Mouse (Mus musculus) natural killer cell, adult 2 months (primary cell): ENCODE results near the gene Tsg101.
A peak's percentile ranks its signal among the peaks of the same experiment; 100 is the strongest.
"Not testable (repeated sequence)": the region's sequence is repeated elsewhere in the genome, so short reads cannot be mapped to it uniquely, and the experiment has no call there.

Experiments
- DNase-seq, 2 experiments: peaks; one replicate each; pipeline ENCODE4 v3.0.0; 2022; ENCODE audit warnings: low spot score in 2 of 2

The Tsg101 gene

DNA sequence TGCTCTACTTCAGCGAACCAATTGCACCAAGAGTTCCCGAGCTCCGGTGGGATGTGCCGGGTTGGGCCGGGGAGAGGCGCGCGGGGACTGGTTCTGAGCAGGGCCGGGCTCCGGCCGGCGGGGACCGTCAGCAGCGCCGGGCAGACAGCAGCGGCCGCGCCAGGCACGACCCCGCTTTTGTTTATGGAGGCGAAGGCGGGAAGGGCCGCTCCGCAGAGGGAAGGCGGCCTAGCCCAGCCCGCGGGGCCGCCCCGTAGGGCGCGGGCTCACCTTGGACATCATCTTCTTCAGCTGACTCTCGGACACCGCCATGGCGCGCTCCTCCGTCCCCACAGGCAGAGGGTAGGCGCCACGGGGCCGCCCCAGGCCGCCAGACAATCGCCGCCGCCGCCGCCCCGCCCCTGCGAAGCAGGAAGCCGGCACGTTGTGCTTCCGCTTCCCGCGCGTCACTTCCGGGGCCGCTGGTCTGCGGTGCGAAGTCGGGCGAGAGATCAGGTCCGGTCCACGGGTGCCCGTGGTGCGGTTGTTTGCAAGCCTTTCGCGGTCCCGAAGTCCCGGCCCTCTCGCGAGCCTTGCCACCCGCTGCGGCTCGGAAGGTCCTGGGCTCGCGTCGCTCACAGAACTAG, at the start of gene Tsg101:
Gene Tsg101 (minus strand): TSS at position 419 of the 626 bp plus-strand sequence.
- peak; percentile 92 for DNase-seq

DNA sequence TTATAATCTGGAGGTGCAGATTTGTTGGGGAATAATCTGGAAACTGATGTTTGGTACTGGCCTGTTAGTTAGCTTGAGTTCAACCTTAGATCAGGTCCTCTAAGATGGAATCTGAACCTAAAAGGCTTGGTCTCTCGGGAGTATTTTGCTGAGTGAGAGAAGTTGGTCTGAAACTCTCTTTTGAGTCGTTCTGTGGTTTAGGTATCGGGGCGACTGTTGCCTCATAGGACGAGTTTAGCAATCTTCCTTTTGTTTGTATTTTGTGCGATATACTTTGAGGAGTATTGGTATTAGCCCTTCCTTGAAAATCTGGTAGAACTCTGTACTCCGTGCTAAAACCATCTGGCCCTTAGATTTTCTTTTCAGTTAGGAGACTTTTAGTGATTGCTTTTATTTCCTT, 44.3 kb upstream of the Tsg101 start:
- no peak for DNase-seq

DNA sequence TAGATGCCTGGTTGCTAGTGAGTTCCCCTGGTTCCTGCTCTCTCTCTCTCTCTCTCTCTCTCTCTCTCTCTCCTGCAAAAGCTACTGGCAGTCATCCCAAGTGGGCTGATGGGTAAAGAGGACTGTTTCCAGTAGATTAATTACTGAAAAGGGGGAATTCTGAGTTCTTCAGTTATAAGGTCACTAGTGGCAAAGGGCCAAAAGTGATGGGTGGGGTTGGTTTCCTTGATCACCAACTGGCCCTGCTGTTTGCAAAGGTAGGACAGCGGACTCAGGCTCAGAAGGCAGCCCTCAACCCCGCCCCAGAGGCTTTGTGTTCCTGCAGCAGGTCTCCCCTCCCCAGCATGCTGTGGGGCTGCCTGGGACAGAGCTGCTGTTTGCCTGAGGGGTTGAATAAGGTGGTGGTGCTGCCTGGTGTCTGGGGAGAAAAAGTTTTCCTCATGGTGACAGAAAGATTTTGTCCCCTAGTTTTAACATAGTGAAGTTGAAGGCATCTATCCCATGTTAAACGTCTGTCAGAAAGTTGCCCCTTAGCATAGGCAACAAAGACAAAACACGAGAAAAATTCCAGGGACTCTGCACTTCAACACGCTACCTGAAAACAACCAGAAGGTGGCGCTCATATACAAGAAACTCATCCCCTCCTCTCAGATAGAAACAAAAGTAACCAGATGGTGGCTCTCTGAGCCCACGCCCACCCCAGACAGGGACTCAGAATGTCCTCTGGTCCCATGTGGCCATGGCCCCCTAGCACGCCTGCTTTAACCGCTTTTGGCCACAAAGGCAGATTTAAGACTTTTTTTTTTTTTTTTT, 43.2 kb upstream of the Tsg101 start:
- peak; percentile 56 to 70 for DNase-seq

DNA sequence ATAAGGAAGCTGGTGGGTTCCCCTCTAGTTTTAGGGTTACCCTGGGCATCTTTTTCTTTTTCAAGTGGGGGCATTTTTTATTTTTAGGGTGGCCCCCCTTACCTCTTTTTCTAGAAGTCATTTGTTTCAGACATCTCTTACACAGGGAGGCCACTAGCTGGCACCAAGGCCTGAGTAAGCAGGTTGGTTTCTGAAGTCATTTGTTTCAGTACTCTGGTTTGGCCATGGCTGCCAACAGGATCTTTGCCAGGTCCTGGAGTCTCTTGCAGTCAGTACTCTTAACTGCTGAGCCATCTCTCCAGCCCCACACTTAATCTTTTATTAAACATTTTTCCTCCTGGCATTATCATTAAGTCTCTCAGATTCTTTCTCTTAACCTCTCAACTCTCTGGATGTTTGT, 42.4 kb upstream of the Tsg101 start:
- DNase-seq = no peak

DNA sequence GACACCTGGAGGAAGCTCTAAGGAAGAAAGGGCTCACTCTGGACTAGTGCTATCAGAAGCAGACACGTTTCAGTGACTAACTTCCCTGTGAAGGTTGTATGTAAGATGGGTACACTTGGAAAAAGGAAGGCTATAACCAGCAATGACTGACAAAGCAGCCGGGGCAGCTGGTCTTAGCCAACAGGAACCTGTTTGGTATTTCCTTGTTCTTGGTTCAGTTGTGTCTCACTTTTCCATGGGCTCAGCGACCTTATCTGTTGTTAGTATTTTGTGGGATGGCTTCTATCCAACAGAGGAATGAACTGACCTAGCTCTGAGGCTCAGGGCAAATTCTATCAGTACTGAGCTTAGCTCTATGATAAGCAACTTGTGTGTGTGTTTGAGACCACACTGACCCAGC, 41.2 kb upstream of the Tsg101 start:
- no peak for DNase-seq

DNA sequence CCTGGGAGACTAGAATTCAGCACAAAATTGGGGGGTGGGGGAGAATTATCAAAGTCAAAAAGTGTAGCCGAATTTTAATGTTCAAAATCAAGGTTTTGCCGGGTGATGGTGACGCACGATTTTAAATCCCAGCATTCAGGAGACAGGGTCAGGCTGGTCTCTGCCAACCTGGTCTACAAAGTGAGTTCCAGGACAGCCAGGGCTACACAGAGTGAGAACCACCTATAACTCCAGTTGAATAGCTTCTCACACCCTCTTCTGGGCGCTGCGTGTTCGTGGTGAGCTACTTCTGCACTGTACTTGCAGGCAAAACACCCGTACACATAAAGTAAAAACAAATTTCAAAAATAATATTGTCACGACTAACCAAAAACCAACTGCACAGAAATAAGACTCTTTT, 39.1 kb upstream of the Tsg101 start:
- no peak for DNase-seq

DNA sequence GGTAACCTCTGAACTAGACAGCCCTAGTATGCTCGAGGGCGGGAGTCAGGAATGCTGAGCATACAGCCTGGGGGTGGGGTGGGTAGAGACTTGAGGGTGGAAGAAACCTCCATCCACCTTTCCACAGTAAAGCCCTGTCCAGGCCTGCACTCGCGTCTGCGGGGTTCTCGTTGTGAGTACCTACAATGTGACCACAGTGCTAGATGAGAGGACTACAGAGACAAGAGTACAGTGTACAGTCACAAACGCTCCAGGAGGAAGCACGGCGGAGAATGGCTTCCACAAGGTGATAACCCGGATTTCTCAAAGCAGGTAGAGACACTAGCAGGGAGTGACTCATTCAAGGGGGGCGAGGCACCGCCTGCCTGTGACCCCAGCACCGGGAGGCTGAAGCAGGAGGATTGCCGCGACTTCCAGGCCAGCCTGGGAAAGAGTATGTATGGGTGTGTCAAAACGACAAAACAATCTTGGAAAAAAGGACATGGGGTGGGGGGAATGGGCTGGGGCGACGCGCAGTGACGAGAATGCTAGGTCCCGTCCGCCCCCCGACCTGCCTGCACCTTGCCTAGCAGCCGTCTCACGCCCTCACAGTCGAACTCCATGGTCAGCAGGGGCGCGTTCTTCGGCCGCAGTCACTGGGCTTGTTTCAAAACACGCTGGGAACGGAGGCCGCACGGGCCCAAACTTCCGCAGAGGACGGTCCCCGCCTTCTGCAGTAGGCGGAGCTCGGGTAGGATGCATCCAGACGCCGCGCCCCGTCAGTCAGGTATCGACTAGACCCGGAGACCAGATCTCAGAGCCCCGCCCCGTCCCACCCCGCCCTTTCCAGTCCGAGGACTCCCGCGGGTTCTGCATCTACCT, 38.3 kb upstream of the Tsg101 start, which contains the start of gene Uevld:
Gene Uevld (minus strand): TSS at position 697 of the 861 bp plus-strand sequence.
- DNase-seq = peak; percentile 73 to 77

DNA sequence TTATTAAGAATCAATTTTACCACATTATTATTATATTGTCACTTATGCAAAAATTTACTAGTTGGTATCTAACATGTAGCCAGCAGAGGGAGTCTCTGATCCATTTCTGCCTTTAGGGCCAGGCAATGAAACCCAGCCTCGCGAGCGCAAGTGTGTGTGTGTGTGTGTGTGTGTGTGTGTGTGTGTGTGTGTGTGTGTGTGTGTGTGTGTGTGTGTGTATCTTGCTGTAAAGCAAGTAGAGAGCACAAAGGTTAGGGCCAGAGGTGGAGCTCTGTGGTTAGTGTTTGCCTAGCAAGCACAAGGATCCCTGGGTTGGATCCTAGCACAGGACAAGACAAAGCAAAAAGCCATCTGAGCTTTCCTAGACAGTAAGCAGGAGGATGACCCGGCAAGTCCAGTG, 16.1 kb upstream of the Tsg101 start:
- peak in 1 of 2 experiments; percentile 34 for DNase-seq

DNA sequence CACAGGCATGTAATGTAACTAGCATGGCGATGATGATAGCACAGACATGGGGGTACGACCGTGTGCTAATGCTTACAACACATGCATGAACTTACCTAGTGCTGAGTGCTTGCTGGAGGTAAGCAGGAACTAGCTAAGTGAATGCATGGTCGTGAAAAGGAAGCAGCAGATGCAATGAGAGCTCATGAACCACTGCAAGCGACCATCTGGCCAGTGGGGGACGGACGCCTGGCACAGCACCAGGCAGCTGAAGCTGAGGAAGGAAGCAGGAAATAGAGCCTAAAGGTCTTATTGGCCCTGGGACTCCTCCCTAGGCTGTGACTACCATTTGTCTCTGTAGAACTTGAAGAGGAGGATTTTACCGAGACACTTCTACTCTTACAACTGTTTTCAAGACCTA, 15.0 kb upstream of the Tsg101 start:
- no peak for DNase-seq

DNA sequence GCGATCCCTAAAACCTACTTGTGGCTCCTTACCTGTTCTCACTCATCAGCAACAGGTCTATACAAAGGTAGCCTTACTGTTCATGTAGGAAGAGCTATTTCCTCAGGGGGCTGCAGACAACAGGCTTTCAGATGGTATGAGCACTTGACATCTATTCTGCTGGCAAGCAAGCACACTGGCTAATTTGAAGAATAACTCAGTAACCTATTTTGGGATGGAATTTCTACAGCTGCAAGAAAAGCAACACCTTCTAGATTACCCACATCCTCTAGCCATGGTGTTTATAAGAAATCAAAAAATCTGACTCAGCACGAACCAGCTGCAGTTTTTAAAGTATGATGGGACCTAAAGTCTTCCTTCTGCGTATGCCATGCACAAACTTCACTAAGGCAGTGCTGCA, 11.6 kb upstream of the Tsg101 start:
- DNase-seq = no peak

DNA sequence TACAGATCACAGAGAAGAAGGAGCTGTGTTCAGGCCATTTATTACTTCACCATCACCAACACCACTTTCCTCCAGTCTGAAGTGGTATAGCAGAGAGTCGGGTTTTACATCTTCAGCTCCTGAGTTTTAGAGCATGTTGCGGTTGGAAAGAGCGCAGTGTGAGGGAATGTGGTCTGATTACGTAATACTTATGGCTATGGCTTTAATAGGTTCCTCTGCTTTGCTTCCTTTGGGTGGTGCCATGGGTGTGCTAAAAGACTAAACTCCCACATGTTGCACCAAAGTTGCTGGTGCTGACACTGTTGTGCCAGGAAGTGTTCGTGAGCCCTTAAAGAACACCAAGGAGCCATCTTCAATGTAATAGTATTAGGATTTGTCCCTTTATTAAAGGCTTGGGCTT, 8.5 kb upstream of the Tsg101 start:
- DNase-seq = no peak

DNA sequence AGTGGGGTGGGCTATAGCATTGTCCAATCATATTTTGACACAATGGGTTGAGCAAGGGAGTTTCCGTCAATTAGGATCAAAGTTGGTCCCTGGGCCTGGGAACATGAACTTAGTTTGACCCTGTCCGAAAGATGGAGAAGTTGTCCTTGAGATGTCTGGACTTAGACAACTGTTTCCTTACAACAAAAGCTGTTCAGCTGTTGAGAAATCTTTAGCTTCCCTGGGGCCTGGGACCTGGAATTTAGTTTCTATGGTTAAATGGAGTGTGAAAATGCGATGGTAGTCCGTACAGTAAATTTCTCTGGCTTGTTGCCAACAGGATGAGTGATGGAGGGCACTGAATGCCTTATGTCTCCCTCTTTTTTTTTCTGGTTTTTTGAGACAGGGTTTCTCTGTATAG, 2.3 kb upstream of the Tsg101 start:
- no peak for DNase-seq

DNA sequence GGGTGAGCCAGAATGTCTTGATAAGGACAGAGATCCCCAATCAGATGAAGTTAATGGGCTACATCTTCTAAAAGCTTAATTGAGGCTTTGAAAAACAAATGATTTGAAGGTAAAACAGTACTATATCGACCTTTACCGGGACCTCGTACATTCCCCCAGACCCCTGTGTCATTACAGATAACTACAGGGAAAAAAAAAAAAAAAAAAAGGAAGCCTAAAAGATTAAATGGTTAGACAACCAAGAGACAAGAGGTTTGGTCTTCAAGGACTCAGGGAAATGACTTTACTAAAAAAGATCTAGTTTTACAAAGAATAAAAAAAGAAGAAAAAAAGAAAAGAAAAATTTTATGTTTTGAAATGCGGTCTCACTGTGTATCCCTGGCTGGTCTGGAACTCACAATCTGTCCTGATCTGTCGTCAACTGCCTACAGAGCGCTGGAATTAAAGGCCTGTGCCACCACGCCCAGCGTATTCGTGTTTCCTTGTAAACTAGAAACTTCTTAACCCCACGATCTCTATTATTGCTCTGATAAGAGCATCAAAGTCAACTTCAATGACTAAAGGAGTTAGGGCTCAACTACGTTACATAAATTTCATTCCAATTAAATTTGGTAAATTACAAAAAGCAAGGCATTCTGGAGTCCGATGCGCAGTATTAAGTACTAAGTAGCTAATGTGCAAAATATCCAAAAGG, 944 bp downstream of the Tsg101 start:
- DNase-seq = no peak

DNA sequence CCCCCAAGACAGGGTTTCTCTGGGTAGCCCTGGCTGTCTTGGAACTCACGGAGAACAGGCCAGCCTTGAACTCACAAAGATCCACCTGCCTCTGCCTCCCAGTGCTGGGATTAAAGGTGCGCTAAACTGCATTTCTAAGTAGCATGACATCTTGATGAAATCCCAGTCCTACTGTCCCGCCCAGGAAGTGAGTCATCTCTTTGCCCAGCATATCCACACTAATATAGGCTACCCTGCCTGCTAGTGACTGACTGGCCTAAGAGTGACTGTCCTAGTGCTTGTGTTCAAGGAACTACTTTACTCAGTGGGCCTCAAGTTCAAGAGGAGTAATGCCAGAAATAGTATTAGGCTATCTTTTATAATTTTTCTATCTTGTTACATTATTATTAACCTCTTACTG, 3.4 kb downstream of the Tsg101 start:
- no peak for DNase-seq

DNA sequence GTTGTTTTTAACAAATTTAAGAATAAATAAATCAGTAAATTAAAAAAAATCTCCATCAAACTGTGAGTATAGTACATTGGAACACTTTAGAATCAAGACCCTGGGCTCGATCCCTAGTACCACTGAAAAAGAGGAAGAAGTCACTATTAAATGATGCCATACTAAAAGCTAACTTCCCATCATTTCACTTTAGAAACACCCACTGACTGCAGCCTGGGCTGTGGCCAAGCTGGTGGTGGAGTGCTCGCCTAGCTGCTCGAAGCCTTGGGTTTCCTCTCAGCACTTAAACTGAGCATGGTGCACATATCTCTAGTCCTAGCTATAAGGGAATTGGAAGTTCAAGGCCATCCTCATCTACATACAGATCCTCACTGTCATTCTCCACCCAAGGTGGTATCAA, 8.5 kb downstream of the Tsg101 start:
- no peak for DNase-seq

DNA sequence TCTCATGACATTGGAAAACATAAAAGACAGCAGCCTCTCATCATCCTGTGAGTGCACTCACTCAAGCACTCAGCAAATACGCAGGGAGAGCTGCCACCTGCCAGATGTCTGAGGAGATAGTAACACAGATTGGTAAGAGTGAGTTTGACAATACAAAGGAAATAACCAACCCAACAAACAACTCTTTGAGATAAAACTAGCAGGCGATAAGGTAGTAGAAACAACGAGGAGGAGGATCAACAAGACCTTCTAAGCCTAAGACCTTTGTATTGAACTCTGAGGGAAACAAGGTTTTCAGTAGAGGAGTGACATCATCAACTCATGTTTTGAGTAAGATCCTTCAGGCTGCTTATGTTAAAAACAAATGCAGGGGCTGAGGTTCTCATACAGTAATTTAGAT, 20.4 kb downstream of the Tsg101 start:
- no peak for DNase-seq

DNA sequence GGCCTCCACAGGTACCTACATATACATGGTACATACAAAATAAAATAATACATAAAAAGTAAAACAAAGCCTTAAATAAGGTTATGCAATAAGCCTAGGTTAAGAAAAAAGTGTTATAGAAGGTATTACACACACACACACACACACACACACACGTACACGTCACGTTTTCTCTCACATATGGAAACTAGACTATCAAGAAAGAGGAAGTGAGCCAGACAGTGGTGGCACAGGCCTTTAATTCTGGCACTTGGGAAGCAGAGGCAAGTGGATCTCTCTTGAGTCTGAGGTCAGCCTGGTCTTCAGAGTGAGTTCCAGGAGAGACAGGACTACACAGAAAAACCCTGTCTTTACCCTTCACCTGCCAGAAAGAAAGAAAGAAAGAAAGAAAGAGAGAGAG, 24.3 kb downstream of the Tsg101 start:
- peak in 1 of 2 experiments; percentile 39 for DNase-seq

DNA sequence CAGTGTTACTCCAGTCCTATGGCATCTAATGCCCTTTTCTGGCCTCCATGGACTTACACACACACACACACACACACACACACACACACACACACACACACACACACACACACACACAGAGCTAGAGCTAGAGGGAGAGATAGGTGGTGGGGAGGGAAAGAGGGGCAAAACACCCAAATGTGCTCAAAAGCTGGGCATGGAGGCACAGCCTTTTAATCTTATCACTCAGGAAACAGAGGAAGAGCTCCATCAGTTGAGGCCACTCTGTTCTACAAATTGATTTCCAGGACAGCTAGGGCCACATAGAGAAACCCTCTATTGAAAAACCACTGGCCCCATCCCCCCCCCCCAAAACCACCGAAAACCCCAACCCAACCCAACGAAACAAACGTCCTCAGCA, 36.5 kb downstream of the Tsg101 start:
- no peak for DNase-seq

DNA sequence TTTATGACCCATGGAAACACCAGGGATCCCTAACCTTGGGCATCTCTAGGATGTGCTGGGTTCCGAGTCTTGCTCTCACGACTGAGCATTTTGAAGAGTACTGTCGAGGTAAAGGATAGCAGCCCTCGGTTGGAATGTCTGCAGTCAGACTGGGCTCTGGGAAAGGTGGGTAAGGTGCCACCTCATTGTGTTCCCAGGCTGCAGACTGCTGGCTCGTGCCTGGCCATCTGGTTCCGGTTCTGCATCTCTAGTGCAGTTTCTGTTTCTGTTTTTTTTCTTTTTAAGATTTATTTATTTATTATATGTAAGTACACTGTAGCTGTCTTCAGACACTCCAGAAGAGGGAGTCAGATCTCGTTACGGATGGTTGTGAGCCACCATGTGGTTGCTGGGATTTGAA, 37.8 kb downstream of the Tsg101 start:
- DNase-seq = not testable (repeated sequence)

DNA sequence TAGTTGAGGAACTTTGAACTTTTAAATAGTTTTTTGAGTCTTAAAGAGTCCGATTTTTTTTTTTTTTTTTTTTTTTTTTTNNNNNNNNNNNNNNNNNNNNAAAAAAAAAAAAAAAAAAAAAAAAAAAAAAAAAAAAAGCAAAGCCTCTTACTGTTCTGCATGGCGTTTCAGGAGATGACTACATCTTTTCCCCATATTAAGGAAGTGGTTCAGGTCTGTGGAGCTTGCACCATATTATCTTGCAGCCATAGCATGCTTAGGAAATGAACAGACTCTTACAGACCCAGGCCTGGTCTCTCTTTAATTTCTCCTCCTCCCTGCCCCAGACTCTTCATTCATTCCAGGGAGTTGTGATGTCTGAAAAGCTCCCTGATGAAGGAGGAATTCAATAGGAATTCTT, 38.8 kb downstream of the Tsg101 start:
- DNase-seq = no peak

DNA sequence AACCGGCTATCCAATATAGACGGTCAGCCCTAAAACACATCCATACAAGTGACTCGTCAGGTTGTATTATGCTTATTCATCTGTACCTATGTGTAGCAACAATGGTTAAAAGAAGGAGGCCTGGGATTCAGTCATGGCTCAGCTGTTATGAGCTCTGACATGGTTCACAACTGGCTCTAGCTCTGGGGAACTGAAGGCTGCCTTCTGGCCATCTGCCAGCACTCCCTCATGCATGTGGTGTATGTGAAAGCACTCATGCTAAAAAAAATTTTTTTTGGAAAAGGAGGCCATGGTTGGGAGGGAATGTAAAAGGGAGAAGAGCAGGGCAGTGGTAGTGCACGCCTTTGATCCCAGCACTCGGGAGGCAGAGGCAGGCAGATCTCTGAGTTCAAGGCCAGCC, 39.9 kb downstream of the Tsg101 start:
- no peak for DNase-seq

DNA sequence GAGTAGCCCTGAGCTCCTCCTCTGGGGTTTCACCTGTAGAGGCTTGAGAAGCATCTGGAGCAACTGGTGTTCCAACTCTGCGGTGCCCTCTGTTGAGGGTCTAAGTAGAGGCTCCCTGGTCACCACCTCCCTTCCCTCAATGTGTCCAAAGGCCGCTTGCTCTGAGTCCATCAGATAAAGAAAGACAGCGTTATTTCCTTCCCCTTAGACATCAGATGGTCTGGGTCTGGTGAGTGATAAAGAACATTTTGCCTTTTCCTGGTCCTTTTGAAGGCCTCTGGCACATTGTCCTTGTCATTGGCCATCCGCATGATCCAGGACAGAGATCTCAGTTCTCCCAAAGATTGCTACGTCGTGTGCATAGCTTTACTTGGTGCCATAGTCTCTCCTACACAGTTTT, 42.5 kb downstream of the Tsg101 start:
- DNase-seq = no peak
